Mouse (Mus musculus): ENCODE measurements around the gene Cyp4v3.

DNA sequence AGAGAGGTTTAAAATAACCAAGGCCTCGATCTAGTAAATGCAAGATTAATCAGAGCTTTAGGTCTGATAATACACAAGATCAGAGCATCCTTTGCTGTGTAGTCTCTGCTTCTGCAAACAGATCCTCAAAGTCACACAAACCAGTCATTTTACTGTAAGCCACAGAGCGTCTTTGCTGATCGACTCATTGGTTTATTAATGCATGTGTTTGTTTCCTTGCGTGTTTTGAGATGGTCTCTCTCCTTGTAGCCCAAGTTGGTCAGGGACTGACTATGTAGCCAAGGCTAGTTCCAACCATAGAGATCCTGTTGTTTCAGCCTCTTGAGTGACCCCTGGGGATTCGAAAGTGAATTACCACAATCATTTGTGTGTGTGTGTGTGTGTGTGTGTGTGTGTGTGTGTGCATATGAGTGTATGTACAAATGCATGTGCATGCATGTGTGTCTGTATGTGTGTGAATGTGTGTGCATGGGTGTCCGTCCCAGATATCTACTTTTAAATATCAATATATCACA, 26.1 kb upstream of the Cyp4v3 start:
- TF ChIP-seq GATA1 (IDR thresholded peaks at IDR 0.05; ENCODE audit: borderline replicate concordance, low read length) (no peak), FLI1 (IDR thresholded peaks at IDR 0.05; ENCODE audit: low read length) (no peak)
